Mouse (Mus musculus): ENCODE results near the gene Bsn. TPM values are rescaled to one million over a fixed set of nuclear protein-coding genes. Genes with fewer than 3 reads are reported as not detected.
"Not testable (repeated sequence)": the region's sequence is repeated elsewhere in the genome, so short reads cannot be mapped to it uniquely, and the experiment has no call there.

Bsn gene
- polyA plus RNA-seq, 1 experiment from 2014 or later: 2.9 TPM

- no peak overlapping the region for H3K27ac ChIP-seq (ENCODE audit: low read length)
- no peaks in the 10 kb centered on the region for H3K36me3 ChIP-seq (ENCODE audit: control insufficient read depth, insufficient read depth, low read length)
- ATAC-seq (ENCODE audit: insufficient read depth, low FRiP score): peak; percentile 59; the same call in 1 of the 2 replicates
- WGBS: 30% methylated on average over 17 of the region's 17 CpGs
- H3K4me3 ChIP-seq (replicated peaks; ENCODE audit: low read length): no peak overlapping the region
- H3K9me3 ChIP-seq (replicated peaks; ENCODE audit: control insufficient read depth, low read length): no peaks in the 10 kb centered on the region
- H3K9ac ChIP-seq (ENCODE audit: low read length): no peak overlapping the region
- no peaks in the 10 kb centered on the region for H3K4me1 ChIP-seq (ENCODE audit: control insufficient read depth, insufficient read depth, low read length)
- H3K4me2 ChIP-seq (ENCODE audit: low read depth, low read length): no peak overlapping the region
- H3K27me3 ChIP-seq (ENCODE audit: control insufficient read depth, insufficient read depth, low read length): no peaks in the 10 kb centered on the region
Measured at GRCm38 (mm10) chr9:108137523-108137922, 52.7 kb downstream of the Bsn start.

- WGBS: 74% methylated on average over 6 of the region's 6 CpGs
- H3K9me3 ChIP-seq (replicated peaks; ENCODE audit: control insufficient read depth, low read length): no peaks in the 10 kb centered on the region
- no peaks in the 10 kb centered on the region for H3K27me3 ChIP-seq (ENCODE audit: control insufficient read depth, insufficient read depth, low read length)
- peak; percentile 48; the same call in 1 of the 2 replicates for ATAC-seq (ENCODE audit: insufficient read depth, low FRiP score)
- no peaks in the 10 kb centered on the region for H3K36me3 ChIP-seq (ENCODE audit: control insufficient read depth, insufficient read depth, low read length)
- H3K4me3 ChIP-seq (replicated peaks; ENCODE audit: low read length): no peak overlapping the region
- H3K9ac ChIP-seq (ENCODE audit: low read length): no peak overlapping the region
- no peaks in the 10 kb centered on the region for H3K4me1 ChIP-seq (ENCODE audit: control insufficient read depth, insufficient read depth, low read length)
- H3K27ac ChIP-seq (ENCODE audit: low read length): no peak overlapping the region
- H3K4me2 ChIP-seq (ENCODE audit: low read depth, low read length): no peak overlapping the region
Measured at GRCm38 (mm10) chr9:108136930-108137462, 53.2 kb downstream of the Bsn start.

GRCm38 (mm10) chr9:108136225-108136624, 54.0 kb downstream of the Bsn start:
- Histone ChIP-seq H3K4me3 (replicated peaks; ENCODE audit: low read length) (no peak overlapping the region), H3K27me3 (ENCODE audit: control insufficient read depth, insufficient read depth, low read length) (no peaks in the 10 kb centered on the region), H3K9me3 (replicated peaks; ENCODE audit: control insufficient read depth, low read length) (no peaks in the 10 kb centered on the region), H3K4me2 (ENCODE audit: low read depth, low read length) (no peak overlapping the region), H3K4me1 (ENCODE audit: control insufficient read depth, insufficient read depth, low read length) (no peaks in the 10 kb centered on the region), H3K36me3 (ENCODE audit: control insufficient read depth, insufficient read depth, low read length) (no peaks in the 10 kb centered on the region), H3K27ac (ENCODE audit: low read length) (no peak overlapping the region), H3K9ac (ENCODE audit: low read length) (no peak overlapping the region)
- no peak for ATAC-seq (ENCODE audit: insufficient read depth, low FRiP score)
- 46% methylated on average over 1 of the region's 1 CpGs for WGBS

- not testable (repeated sequence) for H3K9ac ChIP-seq (ENCODE audit: low read length); H3K27me3 ChIP-seq (ENCODE audit: control insufficient read depth, insufficient read depth, low read length); H3K27ac ChIP-seq (ENCODE audit: low read length); H3K4me1 ChIP-seq (ENCODE audit: control insufficient read depth, insufficient read depth, low read length); ATAC-seq (ENCODE audit: insufficient read depth, low FRiP score); H3K9me3 ChIP-seq (replicated peaks; ENCODE audit: control insufficient read depth, low read length); H3K36me3 ChIP-seq (ENCODE audit: control insufficient read depth, insufficient read depth, low read length); H3K4me2 ChIP-seq (ENCODE audit: low read depth, low read length); H3K4me3 ChIP-seq (replicated peaks; ENCODE audit: low read length)
- 93% methylated on average over 3 of the region's 3 CpGs for WGBS
Measured at GRCm38 (mm10) chr9:108135679-108136078, 54.5 kb downstream of the Bsn start.

- no peak overlapping the region for H3K9ac ChIP-seq (ENCODE audit: low read length)
- no peaks in the 10 kb centered on the region for H3K9me3 ChIP-seq (replicated peaks; ENCODE audit: control insufficient read depth, low read length)
- no peak for ATAC-seq (ENCODE audit: insufficient read depth, low FRiP score)
- H3K36me3 ChIP-seq (ENCODE audit: control insufficient read depth, insufficient read depth, low read length): no peaks in the 10 kb centered on the region
- no peak overlapping the region for H3K27ac ChIP-seq (ENCODE audit: low read length)
- H3K4me1 ChIP-seq (ENCODE audit: control insufficient read depth, insufficient read depth, low read length): no peaks in the 10 kb centered on the region
- no peak overlapping the region for H3K4me2 ChIP-seq (ENCODE audit: low read depth, low read length)
- 40% methylated on average over 1 of the region's 1 CpGs for WGBS
- H3K27me3 ChIP-seq (ENCODE audit: control insufficient read depth, insufficient read depth, low read length): no peaks in the 10 kb centered on the region
- H3K4me3 ChIP-seq (replicated peaks; ENCODE audit: low read length): no peak overlapping the region
Measured at GRCm38 (mm10) chr9:108133478-108133877, 56.7 kb downstream of the Bsn start.

- H3K27ac ChIP-seq (ENCODE audit: low read length): no peak overlapping the region
- no peak for ATAC-seq (ENCODE audit: insufficient read depth, low FRiP score)
- no peaks in the 10 kb centered on the region for H3K27me3 ChIP-seq (ENCODE audit: control insufficient read depth, insufficient read depth, low read length)
- H3K36me3 ChIP-seq (ENCODE audit: control insufficient read depth, insufficient read depth, low read length): no peaks in the 10 kb centered on the region
- 86% methylated on average over 3 of the region's 3 CpGs for WGBS
- no peaks in the 10 kb centered on the region for H3K4me1 ChIP-seq (ENCODE audit: control insufficient read depth, insufficient read depth, low read length)
- no peaks in the 10 kb centered on the region for H3K9me3 ChIP-seq (replicated peaks; ENCODE audit: control insufficient read depth, low read length)
- no peak overlapping the region for H3K4me3 ChIP-seq (replicated peaks; ENCODE audit: low read length)
- no peak overlapping the region for H3K9ac ChIP-seq (ENCODE audit: low read length)
- H3K4me2 ChIP-seq (ENCODE audit: low read depth, low read length): no peak overlapping the region
Measured at GRCm38 (mm10) chr9:108132373-108132772, 57.8 kb downstream of the Bsn start.

GRCm38 (mm10) chr9:108131502-108131901, 58.7 kb downstream of the Bsn start:
- no peak for ATAC-seq (ENCODE audit: insufficient read depth, low FRiP score)

GRCm38 (mm10) chr9:108129042-108129948, 60.9 kb downstream of the Bsn start:
- Histone ChIP-seq H3K4me1 (ENCODE audit: control insufficient read depth, insufficient read depth, low read length) (0 out of 2 replicates have a peak, but pooled peaks cover 3% of the 10 kb centered on the region), H3K9ac (ENCODE audit: low read length) (no peak overlapping the region)
- 70% methylated on average over 13 of the region's 13 CpGs for WGBS

More at GRCm38 (mm10) chr9:108131502-108131901, 58.7 kb downstream of the Bsn start:
- Histone ChIP-seq H3K27me3 (ENCODE audit: control insufficient read depth, insufficient read depth, low read length) (no peaks in the 10 kb centered on the region), H3K36me3 (ENCODE audit: control insufficient read depth, insufficient read depth, low read length) (no peaks in the 10 kb centered on the region), H3K9ac (ENCODE audit: low read length) (no peak overlapping the region), H3K4me2 (ENCODE audit: low read depth, low read length) (no peak overlapping the region), H3K4me3 (replicated peaks; ENCODE audit: low read length) (no peak overlapping the region), H3K4me1 (ENCODE audit: control insufficient read depth, insufficient read depth, low read length) (0 out of 2 replicates have a peak, but pooled peaks cover under 1% of the 10 kb centered on the region), H3K27ac (ENCODE audit: low read length) (no peak overlapping the region), H3K9me3 (replicated peaks; ENCODE audit: control insufficient read depth, low read length) (no peaks in the 10 kb centered on the region)
- 82% methylated on average over 5 of the region's 5 CpGs for WGBS

GRCm38 (mm10) chr9:108128248-108128647, 61.9 kb downstream of the Bsn start:
- no peak overlapping the region for H3K27ac ChIP-seq (ENCODE audit: low read length)
- no peak overlapping the region for H3K4me3 ChIP-seq (replicated peaks; ENCODE audit: low read length)
- H3K4me2 ChIP-seq (ENCODE audit: low read depth, low read length): no peak overlapping the region
- H3K36me3 ChIP-seq (ENCODE audit: control insufficient read depth, insufficient read depth, low read length): no peaks in the 10 kb centered on the region
- no peaks in the 10 kb centered on the region for H3K9me3 ChIP-seq (replicated peaks; ENCODE audit: control insufficient read depth, low read length)
- WGBS: 81% methylated on average over 11 of the region's 11 CpGs
- H3K9ac ChIP-seq (ENCODE audit: low read length): no peak overlapping the region
- 0 out of 2 replicates have a peak, but pooled peaks cover 3% of the 10 kb centered on the region for H3K4me1 ChIP-seq (ENCODE audit: control insufficient read depth, insufficient read depth, low read length)
- no peak for ATAC-seq (ENCODE audit: insufficient read depth, low FRiP score)
- no peaks in the 10 kb centered on the region for H3K27me3 ChIP-seq (ENCODE audit: control insufficient read depth, insufficient read depth, low read length)

More at GRCm38 (mm10) chr9:108129042-108129948, 60.9 kb downstream of the Bsn start:
- no peak overlapping the region for H3K27ac ChIP-seq (ENCODE audit: low read length)
- H3K4me3 ChIP-seq (replicated peaks; ENCODE audit: low read length): no peak overlapping the region
- H3K27me3 ChIP-seq (ENCODE audit: control insufficient read depth, insufficient read depth, low read length): no peaks in the 10 kb centered on the region
- no peak overlapping the region for H3K4me2 ChIP-seq (ENCODE audit: low read depth, low read length)
- no peak for ATAC-seq (ENCODE audit: insufficient read depth, low FRiP score)
- H3K36me3 ChIP-seq (ENCODE audit: control insufficient read depth, insufficient read depth, low read length): no peaks in the 10 kb centered on the region
- H3K9me3 ChIP-seq (replicated peaks; ENCODE audit: control insufficient read depth, low read length): no peaks in the 10 kb centered on the region

Data from stomach, embryonic 16.5 days (tissue).